Mouse (Mus musculus): ENCODE results near the gene Duox1.

Gene Duox1

GRCm38 (mm10) chr2:122353765-122354164, 38.3 kb downstream of the Duox1 start:
- in situ Hi-C loops (cut with MboI; ENCODE audit: low sequenced_read_pairs), result no loop called here

GRCm38 (mm10) chr2:122354191-122354929, 38.9 kb downstream of the Duox1 start:
- in situ Hi-C loops (cut with MboI; ENCODE audit: low sequenced_read_pairs), result no loop called here

GRCm38 (mm10) chr2:122355389-122355788, 39.9 kb downstream of the Duox1 start:
- in situ Hi-C loops (cut with MboI; ENCODE audit: low sequenced_read_pairs), result no loop called here

GRCm38 (mm10) chr2:122356187-122356586, 40.7 kb downstream of the Duox1 start:
- in situ Hi-C loops (cut with MboI; ENCODE audit: low sequenced_read_pairs), result no loop called here

GRCm38 (mm10) chr2:122360310-122360709, 44.8 kb downstream of the Duox1 start:
- in situ Hi-C loops (cut with MboI; ENCODE audit: low sequenced_read_pairs), result no loop called here

GRCm38 (mm10) chr2:122361181-122361580, 45.7 kb downstream of the Duox1 start:
- in situ Hi-C loops (cut with MboI; ENCODE audit: low sequenced_read_pairs), result no loop called here

- in situ Hi-C loops (cut with MboI; ENCODE audit: low sequenced_read_pairs), result no loop called here
Measured at GRCm38 (mm10) chr2:122361868-122362621, 46.6 kb downstream of the Duox1 start.

GRCm38 (mm10) chr2:122362622-122363523, 47.4 kb downstream of the Duox1 start:
- in situ Hi-C loops (cut with MboI; ENCODE audit: low sequenced_read_pairs), result no loop called here

GRCm38 (mm10) chr2:122364352-122364944, 49.0 kb downstream of the Duox1 start:
- in situ Hi-C loops (cut with MboI; ENCODE audit: low sequenced_read_pairs), result no loop called here

GRCm38 (mm10) chr2:122365244-122365866, 49.9 kb downstream of the Duox1 start:
- in situ Hi-C loops (cut with MboI; ENCODE audit: low sequenced_read_pairs), result no loop called here

GRCm38 (mm10) chr2:122366039-122366438, 50.6 kb downstream of the Duox1 start:
- in situ Hi-C loops (cut with MboI; ENCODE audit: low sequenced_read_pairs), result no loop called here

GRCm38 (mm10) chr2:122366706-122367105, 51.2 kb downstream of the Duox1 start:
- in situ Hi-C loops (cut with MboI; ENCODE audit: low sequenced_read_pairs), result no loop called here

- in situ Hi-C loops (cut with MboI; ENCODE audit: low sequenced_read_pairs), result no loop called here
Measured at GRCm38 (mm10) chr2:122367181-122367580, 51.7 kb downstream of the Duox1 start.

GRCm38 (mm10) chr2:122367701-122368080, 52.2 kb downstream of the Duox1 start:
- in situ Hi-C loops (cut with MboI; ENCODE audit: low sequenced_read_pairs), result no loop called here

- in situ Hi-C loops (cut with MboI; ENCODE audit: low sequenced_read_pairs), result no loop called here
Measured at GRCm38 (mm10) chr2:122368081-122368971, 52.9 kb downstream of the Duox1 start.

- in situ Hi-C loops (cut with MboI; ENCODE audit: low sequenced_read_pairs), result no loop called here
Measured at GRCm38 (mm10) chr2:122368995-122369739, 53.7 kb downstream of the Duox1 start, which contains the start of gene Shf. Gene Shf (minus strand): TSS chr2:122369162.

- in situ Hi-C loops (cut with MboI; ENCODE audit: low sequenced_read_pairs), result no loop called here
Measured at GRCm38 (mm10) chr2:122370101-122370750, 54.8 kb downstream of the Duox1 start.

- in situ Hi-C loops (cut with MboI; ENCODE audit: low sequenced_read_pairs), result no loop called here
Measured at GRCm38 (mm10) chr2:122372067-122372466, 56.6 kb downstream of the Duox1 start.

Measured in CH12F3 (cell line).